Mouse (Mus musculus): Measurements from ENCODE around the gene Spata13.

GRCm38 (mm10) chr14:60709192-60709591 is 75.4 kb downstream of the Spata13 start:
- TF ChIP-seq EP300 (IDR thresholded peaks at IDR 0.05; ENCODE audit: low read depth) (no peak), CTCF (IDR thresholded peaks at IDR 0.05; ENCODE audit: low read depth) (no peak)
